In genomic region chr17:15499656-15500394, GRCm38 (mm10) we compare ENCODE assay signal across 8 mouse cellular contexts. TPM values are rescaled to one million over a fixed set of nuclear protein-coding genes. Genes with fewer than 3 reads are reported as not detected.
A peak's percentile ranks its signal among the peaks of the same experiment; 100 is the strongest.
DNase-seq lines count a peak whose midpoint lies in the region; ATAC-seq lines count a peak whose summit lies in the region.

Gene Psmb1, minus strand, starts transcription at chr17:15499751.
Gene Tbp, plus strand, starts transcription at chr17:15499888.

- peak within 1 kb of the TSS; percentile 95 for H3K27ac ChIP-seq in brown adipose tissue, adult 24 weeks (replicated peaks; ENCODE audit: low read depth, low read length)
- peak within 1 kb of the TSS; percentile 94 for H3K27ac ChIP-seq in heart, embryonic 13.5 days (replicated peaks)
- peak within 1 kb of the TSS; percentile 94 for H3K27ac ChIP-seq in liver, embryonic 12.5 days
- H3K27ac ChIP-seq in stomach, embryonic 15.5 days, result peak within 1 kb of the TSS; percentile 96

- H3K4me2 ChIP-seq in heart, embryonic 13.5 days, result peak within 1 kb of the TSS; percentile 75
- H3K4me2 ChIP-seq in liver, embryonic 12.5 days, result peak within 1 kb of the TSS; percentile 84
- peak within 1 kb of the TSS; percentile 81 for H3K4me2 ChIP-seq in stomach, embryonic 15.5 days

- no peaks in the 10 kb centered on the region for H3K27me3 ChIP-seq in heart, embryonic 13.5 days (replicated peaks)
- H3K27me3 ChIP-seq in liver, embryonic 12.5 days (replicated peaks), result no peaks in the 10 kb centered on the region
- no peaks in the 10 kb centered on the region for H3K27me3 ChIP-seq in stomach, embryonic 15.5 days (replicated peaks)

- H3K9ac ChIP-seq in heart, embryonic 13.5 days, result peak within 1 kb of the TSS; percentile 94
- H3K9ac ChIP-seq in liver, embryonic 12.5 days, result peak within 1 kb of the TSS; percentile 88
- peak within 1 kb of the TSS; percentile 80; the same call in 1 of the 2 replicates for H3K9ac ChIP-seq in stomach, embryonic 15.5 days

- under 1% methylated on average over 63 of the region's 63 CpGs for WGBS in heart, embryonic 13.5 days
- under 1% methylated on average over 63 of the region's 63 CpGs for WGBS in liver, embryonic 12.5 days (ENCODE audit: insufficient replicate concordance)
- WGBS in stomach, embryonic 15.5 days, result under 1% methylated on average over 63 of the region's 63 CpGs

- peak; percentile 98 for DNase-seq in CD4-positive, CD25-positive, alpha-beta regulatory T cell, adult 2 months (ENCODE audit: low read depth, low spot score)
- DNase-seq in fat pad, adult 2 months (ENCODE audit: extremely low read depth, low read depth, low spot score), result peak; percentile 86
- DNase-seq in kidney, postnatal 10 days, result peak; percentile 99
- DNase-seq in natural killer cell, adult 2 months (ENCODE audit: low spot score in 2 of 2), result peak; percentile 94 to 96

- 0 out of 2 replicates have a peak, but pooled peaks cover 3% of the 10 kb centered on the region for H3K4me1 ChIP-seq in brown adipose tissue, adult 24 weeks (ENCODE audit: control insufficient read depth, insufficient read depth, insufficient read length, low read length)
- H3K4me1 ChIP-seq in heart, embryonic 13.5 days, result peaks cover 40% of the 10 kb centered on the region
- peaks cover 45% of the 10 kb centered on the region for H3K4me1 ChIP-seq in liver, embryonic 12.5 days
- H3K4me1 ChIP-seq in stomach, embryonic 15.5 days, result peaks cover 13% of the 10 kb centered on the region

- H3K36me3 ChIP-seq in heart, embryonic 13.5 days, result peaks cover 33% of the 10 kb centered on the region
- peaks cover 40% of the 10 kb centered on the region for H3K36me3 ChIP-seq in liver, embryonic 12.5 days
- H3K36me3 ChIP-seq in stomach, embryonic 15.5 days, result peaks cover 8% of the 10 kb centered on the region

- H3K9me3 ChIP-seq in heart, embryonic 13.5 days, result no peaks in the 10 kb centered on the region
- H3K9me3 ChIP-seq in liver, embryonic 12.5 days (replicated peaks), result no peaks in the 10 kb centered on the region
- H3K9me3 ChIP-seq in stomach, embryonic 15.5 days, result no peaks in the 10 kb centered on the region

- H3K4me3 ChIP-seq in brown adipose tissue, adult 24 weeks (ENCODE audit: insufficient read depth, low read depth, low read length), result peak within 1 kb of the TSS; percentile 90
- peak within 1 kb of the TSS; percentile 86 for H3K4me3 ChIP-seq in heart, embryonic 13.5 days
- H3K4me3 ChIP-seq in liver, embryonic 12.5 days, result peak within 1 kb of the TSS; percentile 86
- H3K4me3 ChIP-seq in stomach, embryonic 15.5 days (replicated peaks), result peak within 1 kb of the TSS; percentile 99

- ATAC-seq in heart, embryonic 13.5 days (ENCODE audit: extremely low read depth, insufficient number of reproducible peaks, low FRiP score, low TSS enrichment), result peak; percentile 88
- ATAC-seq in liver, embryonic 12.5 days, result peak; percentile 88
- peak; percentile 92 for ATAC-seq in stomach, embryonic 15.5 days (ENCODE audit: insufficient read depth, low FRiP score, low read depth)

RNA-seq across cellular contexts. Expression of gene Psmb1, which starts in this region (rescaled TPM):
- polyA plus RNA-seq in brown adipose tissue, adult 24 weeks (2012; ENCODE audit: insufficient read depth, insufficient read length, missing spikeins), result 179 and 185 TPM in 2 replicates
- 194 and 219 TPM in 2 replicates for polyA plus RNA-seq in heart, embryonic 13.5 days (2015; fragmentation: Nextera tagmentation; extraction: Ambion mirVana)
- polyA plus RNA-seq in liver, embryonic 12.5 days (2016; fragmentation: Nextera tagmentation; extraction: Ambion mirVana), result 175 and 181 TPM in 2 replicates
- 248 and 249 TPM in 2 replicates for polyA plus RNA-seq in stomach, embryonic 15.5 days (2015; fragmentation: Nextera tagmentation; extraction: Ambion mirVana)

RNA-seq across cellular contexts. Expression of gene Tbp, which starts in this region (rescaled TPM):
- polyA plus RNA-seq in brown adipose tissue, adult 24 weeks (2012; ENCODE audit: insufficient read depth, insufficient read length, missing spikeins), result 14.0 and 15.7 TPM in 2 replicates
- 24.7 and 28.0 TPM in 2 replicates for polyA plus RNA-seq in heart, embryonic 13.5 days (2015; fragmentation: Nextera tagmentation; extraction: Ambion mirVana)
- polyA plus RNA-seq in liver, embryonic 12.5 days (2016; fragmentation: Nextera tagmentation; extraction: Ambion mirVana), result 27.6 and 28.2 TPM in 2 replicates
- 35.9 and 41.3 TPM in 2 replicates for polyA plus RNA-seq in stomach, embryonic 15.5 days (2015; fragmentation: Nextera tagmentation; extraction: Ambion mirVana)

Comparison
In these comparisons a context has a peak if more than half of its experiments do, and no peak if none do; other contexts are left out.
1. Peak in every context shown above with its lines: DNase-seq, ATAC-seq, H3K4me3 ChIP-seq and H3K27ac ChIP-seq.